Mouse (Mus musculus): ENCODE results near the gene Acsm3.
A peak's percentile ranks its signal among the peaks of the same experiment; 100 is the strongest.

Acsm3 gene

DNA sequence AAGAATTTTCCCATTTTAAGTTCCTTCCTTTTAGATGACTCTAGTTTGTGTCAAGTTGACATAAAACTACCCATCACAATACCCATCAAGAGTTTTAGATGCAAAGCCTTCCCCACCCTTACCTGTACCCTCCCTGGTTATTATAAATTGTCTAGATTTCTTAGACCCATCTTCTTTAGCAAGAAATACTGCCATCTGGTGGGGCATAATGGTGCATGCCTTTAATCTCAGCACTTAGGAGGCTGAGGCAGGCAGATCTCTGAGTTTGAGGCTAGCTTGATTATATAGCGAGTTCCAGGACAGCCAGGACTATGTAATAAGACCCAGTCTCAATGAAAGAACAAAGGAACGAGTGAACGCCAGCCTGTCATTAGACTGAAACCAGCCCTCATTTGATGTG lies 39.8 kb downstream of the Acsm3 start:
- DNase-seq (ENCODE audit: low spot score): no peak

DNA sequence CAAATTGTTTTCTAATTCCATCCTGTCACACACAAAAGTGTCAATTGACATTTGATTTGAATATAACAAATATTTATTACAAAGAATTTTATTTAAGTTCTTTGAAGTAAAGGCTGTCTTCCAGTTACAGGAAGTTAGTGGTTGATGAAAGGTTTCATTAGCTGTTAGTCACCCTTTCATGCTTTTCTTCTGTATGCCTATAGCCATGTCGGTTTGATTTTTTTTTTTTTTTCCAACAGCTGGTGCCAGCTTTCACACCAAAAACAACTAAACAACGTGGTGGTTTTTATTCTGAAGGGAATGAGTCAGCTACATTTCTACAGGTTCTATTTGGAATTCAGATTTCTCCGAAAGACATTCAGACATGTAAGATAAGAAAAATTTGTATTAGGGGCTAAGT lies 40.3 kb downstream of the Acsm3 start:
- DNase-seq (ENCODE audit: low spot score): no peak

DNA sequence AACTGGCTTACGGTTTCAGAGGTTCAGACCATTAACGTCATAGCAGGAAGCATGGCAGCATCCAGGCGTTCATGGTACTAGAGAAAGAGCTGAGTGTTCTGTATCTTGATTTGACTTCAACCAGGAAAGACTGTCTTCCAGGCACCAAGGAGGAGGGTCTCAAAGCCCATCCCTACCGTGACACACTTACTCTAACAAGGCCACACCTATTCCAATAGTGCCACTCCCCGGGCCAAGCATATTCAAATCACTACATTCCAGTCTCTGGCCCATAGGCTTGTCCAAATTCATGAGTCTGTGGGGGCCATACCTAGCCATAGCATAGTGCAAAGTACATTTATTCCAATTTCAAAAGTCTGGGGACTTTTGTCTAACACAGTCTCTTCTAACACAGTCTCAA lies 46.7 kb downstream of the Acsm3 start:
- no peak for DNase-seq (ENCODE audit: low spot score)

DNA sequence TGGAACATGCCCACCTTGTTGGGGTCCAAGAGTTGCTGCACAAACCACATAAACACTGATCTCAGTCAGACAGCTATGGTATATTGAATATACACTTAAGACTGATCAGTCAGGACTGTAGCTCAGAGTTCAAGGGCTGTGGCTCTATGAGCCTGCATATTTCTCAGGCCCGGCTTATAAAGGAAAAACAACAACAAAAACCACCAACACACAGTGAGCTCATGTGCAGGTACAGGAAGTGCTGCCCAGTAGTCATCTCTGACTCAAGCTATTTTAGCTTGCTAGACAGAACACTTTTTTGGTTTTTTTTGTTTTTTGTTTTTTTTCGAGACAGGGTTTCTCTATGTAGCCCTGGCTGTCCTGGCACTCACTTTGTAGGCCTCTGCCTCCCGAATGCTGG lies 48.0 kb downstream of the Acsm3 start:
- no peak for DNase-seq (ENCODE audit: low spot score)

DNA sequence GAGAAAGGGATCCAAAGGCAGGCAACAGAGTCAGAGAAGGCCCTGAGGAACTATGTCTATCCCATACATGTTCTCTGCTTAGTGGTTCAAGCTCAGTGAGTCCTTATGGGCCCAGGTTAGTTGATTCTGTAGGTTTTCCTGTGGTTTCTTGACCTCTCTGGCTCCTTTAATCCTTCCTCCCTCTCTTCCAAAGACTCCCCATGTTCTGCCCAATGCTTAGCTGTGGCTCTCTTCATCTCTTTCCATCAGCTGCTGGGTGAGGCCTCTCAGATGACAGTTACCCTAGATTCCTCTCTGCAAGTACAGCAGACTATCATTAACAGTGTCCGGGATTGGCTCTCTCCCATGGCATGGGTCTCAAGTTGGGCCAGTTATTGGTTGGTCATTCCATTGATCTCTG lies 74.6 kb downstream of the Acsm3 start:
- DNase-seq (ENCODE audit: low spot score): peak; percentile 9

DNA sequence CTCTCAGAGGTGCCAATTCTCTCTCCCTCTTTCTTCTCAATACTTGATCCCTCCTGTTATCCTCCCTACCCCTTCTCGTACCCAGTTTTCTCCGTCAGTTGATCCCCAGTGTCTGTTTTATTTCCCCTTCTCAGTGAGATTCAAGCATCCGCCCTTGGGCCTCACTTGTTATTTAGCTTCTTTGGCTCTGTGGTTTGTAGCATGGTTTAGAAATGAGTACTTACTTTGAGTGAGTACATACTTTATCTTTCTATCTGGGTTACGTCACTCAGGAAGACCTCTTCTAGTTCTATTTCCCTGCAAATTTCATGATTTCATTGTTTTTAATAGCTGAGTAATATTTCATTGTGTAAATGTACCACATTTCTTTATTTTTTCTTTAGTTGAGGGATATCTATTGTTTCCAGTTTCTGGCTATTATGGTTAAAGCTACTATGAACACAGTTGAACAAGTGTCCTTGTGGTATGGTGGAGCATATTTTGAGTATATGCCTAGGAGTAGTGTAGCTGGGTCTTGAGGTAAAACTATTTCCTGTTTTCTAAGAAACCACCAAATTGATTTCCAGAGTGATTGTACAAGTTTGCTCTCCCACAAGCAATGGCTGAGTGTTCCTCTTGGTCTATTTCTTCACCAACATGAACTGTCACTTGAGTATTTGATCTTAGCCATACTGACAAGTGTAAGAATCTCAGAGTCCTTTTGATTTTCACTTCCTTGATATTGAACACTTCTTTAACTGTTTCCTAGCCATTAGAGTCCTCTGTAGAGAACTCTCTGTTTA lies 75.5 kb downstream of the Acsm3 start:
- DNase-seq (ENCODE audit: low spot score): peak; percentile 81

Measured in T-cell, adult 2 months (primary cell).